Mouse (Mus musculus) liver, embryonic 14.5 days (tissue): ENCODE measurements around the gene Cacnb4.

Experiments used
- CTCF ChIP-seq: IDR thresholded peaks from 2 replicates; pipeline ENCODE4 v1.5.1; 2016; ENCODE audit warnings: antibody characterized with exemption, low read depth, control low read depth
- EP300 ChIP-seq: IDR thresholded peaks from 2 replicates; pipeline ENCODE4 v1.6.1; 2016; ENCODE audit warnings: antibody characterized with exemption, low read depth

DNA sequence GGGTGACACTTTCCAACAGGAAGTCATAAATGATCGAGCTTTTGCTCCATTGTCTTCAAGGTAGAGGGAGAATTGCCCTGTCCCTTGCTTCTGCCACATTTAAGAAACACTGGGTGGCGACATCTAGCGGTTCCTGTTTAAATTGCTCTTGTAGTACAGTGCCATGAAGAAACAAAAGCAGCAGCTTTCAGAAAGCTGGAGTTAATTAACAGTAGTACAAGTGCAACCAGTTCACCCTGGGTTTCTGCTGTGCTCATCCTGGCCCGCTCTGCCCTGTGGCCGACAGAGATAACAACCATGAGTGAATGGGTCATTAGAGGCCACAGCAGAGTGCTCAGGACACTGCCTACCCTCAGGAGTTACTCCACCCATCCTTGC, 85.7 kb downstream of the Cacnb4 start:
- TF ChIP-seq CTCF = peak; percentile 77
- TF ChIP-seq EP300 = no peak
